ENCODE assay signal across 7 mouse cellular contexts in genomic region chr19:41629532-41629931, GRCm38 (mm10). TPM values are rescaled to one million over a fixed set of nuclear protein-coding genes. Genes with fewer than 3 reads are reported as not detected.
DNase-seq lines count a peak whose midpoint lies in the region; ATAC-seq and TF ChIP-seq lines count a peak whose summit lies in the region.

No protein-coding gene starts in this region.

- no peak overlapping the region for H3K27ac ChIP-seq in bone marrow, adult 2 months (ENCODE audit: control insufficient read depth, insufficient read depth, low read depth, low read length, poor library complexity)
- no peak overlapping the region for H3K27ac ChIP-seq in embryonic facial prominence, embryonic 14.5 days (replicated peaks; ENCODE audit: low read depth, low read length)
- H3K27ac ChIP-seq in hindbrain, embryonic 15.5 days (replicated peaks): no peak overlapping the region
- no peak overlapping the region for H3K27ac ChIP-seq in lung, embryonic 14.5 days (ENCODE audit: low read depth)

- no peaks in the 10 kb centered on the region; the same call in none of the 2 replicates for H3K4me1 ChIP-seq in bone marrow, adult 2 months (ENCODE audit: control insufficient read depth, insufficient read depth, low read length)
- H3K4me1 ChIP-seq in embryonic facial prominence, embryonic 14.5 days (ENCODE audit: control insufficient read depth, insufficient read depth, low read length): no peaks in the 10 kb centered on the region
- no peaks in the 10 kb centered on the region for H3K4me1 ChIP-seq in hindbrain, embryonic 15.5 days (replicated peaks)
- H3K4me1 ChIP-seq in lung, embryonic 14.5 days (ENCODE audit: insufficient read depth): no peaks in the 10 kb centered on the region

- 55% methylated on average over 5 of the region's 5 CpGs for WGBS in bone marrow, adult 2 months
- WGBS in embryonic facial prominence, embryonic 14.5 days: 46% methylated on average over 5 of the region's 5 CpGs
- WGBS in hindbrain, embryonic 15.5 days: 48% methylated on average over 5 of the region's 5 CpGs
- 36% methylated on average over 5 of the region's 5 CpGs for WGBS in lung, embryonic 14.5 days

- H3K27me3 ChIP-seq in embryonic facial prominence, embryonic 14.5 days (replicated peaks; ENCODE audit: control insufficient read depth, insufficient read depth, low read length): no peaks in the 10 kb centered on the region
- no peaks in the 10 kb centered on the region for H3K27me3 ChIP-seq in hindbrain, embryonic 15.5 days
- H3K27me3 ChIP-seq in lung, embryonic 14.5 days (ENCODE audit: insufficient read depth, low read length): no peaks in the 10 kb centered on the region

- no peak overlapping the region for H3K9ac ChIP-seq in embryonic facial prominence, embryonic 14.5 days (ENCODE audit: low read depth, low read length)
- no peak overlapping the region for H3K9ac ChIP-seq in hindbrain, embryonic 15.5 days
- no peak overlapping the region for H3K9ac ChIP-seq in lung, embryonic 14.5 days

- no peak overlapping the region for H3K4me2 ChIP-seq in embryonic facial prominence, embryonic 14.5 days (ENCODE audit: low read depth, low read length)
- no peak overlapping the region for H3K4me2 ChIP-seq in hindbrain, embryonic 15.5 days
- H3K4me2 ChIP-seq in lung, embryonic 14.5 days: no peak overlapping the region

- no peaks in the 10 kb centered on the region for H3K36me3 ChIP-seq in embryonic facial prominence, embryonic 14.5 days (ENCODE audit: control insufficient read depth, insufficient read depth, low read length)
- peaks cover 25% of the 10 kb centered on the region for H3K36me3 ChIP-seq in hindbrain, embryonic 15.5 days
- no peaks in the 10 kb centered on the region for H3K36me3 ChIP-seq in lung, embryonic 14.5 days (ENCODE audit: insufficient read depth)

- peak; percentile 42; the same call in 1 of the 2 replicates for TF ChIP-seq CTCF in bone marrow, adult 2 months (IDR thresholded peaks at IDR 0.05; ENCODE audit: control insufficient read depth, insufficient read depth, low read length)
- TF ChIP-seq CTCF in lung, embryonic 14.5 days (IDR thresholded peaks at IDR 0.05; ENCODE audit: low read depth): peak; percentile 88

- no peak overlapping the region for H3K4me3 ChIP-seq in bone marrow, adult 2 months (replicated peaks; ENCODE audit: control insufficient read depth, low read depth, low read length)
- H3K4me3 ChIP-seq in embryonic facial prominence, embryonic 14.5 days (ENCODE audit: low read depth, low read length): no peak overlapping the region
- H3K4me3 ChIP-seq in hindbrain, embryonic 15.5 days: no peak overlapping the region
- H3K4me3 ChIP-seq in lung, embryonic 14.5 days (ENCODE audit: low read depth, low read length): no peak overlapping the region

- H3K9me3 ChIP-seq in embryonic facial prominence, embryonic 14.5 days (ENCODE audit: control insufficient read depth, low read length): 0 out of 2 replicates have a peak, but pooled peaks cover 6% of the 10 kb centered on the region
- H3K9me3 ChIP-seq in hindbrain, embryonic 15.5 days: peaks cover 4% of the 10 kb centered on the region; the same call in 1 of the 2 replicates
- H3K9me3 ChIP-seq in lung, embryonic 14.5 days (ENCODE audit: low read depth, low read length): no peaks in the 10 kb centered on the region

- no peak for TF ChIP-seq POLR2A in bone marrow, adult 2 months (IDR thresholded peaks at IDR 0.05; ENCODE audit: borderline replicate concordance, control insufficient read depth, low read depth, low read length)

- ATAC-seq in embryonic facial prominence, embryonic 14.5 days (ENCODE audit: low read depth): 0 out of 2 replicates have a peak, but pooled peaks have one; percentile 68
- peak; percentile 23; the same call in 1 of the 2 replicates for ATAC-seq in hindbrain, embryonic 15.5 days (ENCODE audit: low FRiP score, low read depth)
- no peak for ATAC-seq in lung, embryonic 14.5 days (ENCODE audit: insufficient read depth)

- DNase-seq in urinary bladder, postnatal 25 days (ENCODE audit: low spot score): peak; percentile 33
- no peak for DNase-seq in urinary bladder, adult 2 months (ENCODE audit: low spot score)
- peak; percentile 70 for DNase-seq in embryonic facial prominence, embryonic 14.5 days (ENCODE audit: low spot score)
- peak; percentile 87 for DNase-seq in lung, embryonic 14.5 days
- DNase-seq in retina, embryonic 14.5 days (ENCODE audit: low spot score): peak; percentile 93

RNA-seq across cellular contexts. Expression of gene Gm340, which starts 47.4 kb away (rescaled TPM):
- polyA plus RNA-seq in urinary bladder, adult 2 months (2012; rRNA removed): 1.3 and 2.2 TPM in 2 replicates
- polyA plus RNA-seq in bone marrow, adult 2 months (2011; ENCODE audit: insufficient read depth, insufficient read length, low replicate concordance, missing spikeins): 4.7 and 10.7 TPM in 2 replicates
- 3.5 and 3.8 TPM in 2 replicates for polyA plus RNA-seq in embryonic facial prominence, embryonic 14.5 days (2014; fragmentation: Nextera tagmentation; extraction: Ambion mirVana)
- polyA plus RNA-seq in hindbrain, embryonic 15.5 days (2015; fragmentation: Nextera tagmentation; extraction: Ambion mirVana): 2.2 and 2.4 TPM in 2 replicates
- polyA plus RNA-seq in lung, embryonic 14.5 days (2014; fragmentation: Nextera tagmentation; extraction: Ambion mirVana): 3.7 and 4.2 TPM in 2 replicates
